Mouse (Mus musculus) gonadal fat pad, adult 2 months (tissue): Measurements from ENCODE around the gene Gpbar1. TPM values are rescaled to one million over a fixed set of nuclear protein-coding genes. Genes with fewer than 3 reads are reported as not detected.
A peak's percentile ranks its signal among the peaks of the same experiment; 100 is the strongest.

Experiments used
- DNase-seq: peaks from one replicate; pipeline ENCODE4 v3.0.0-alpha.2; 2012; ENCODE audit warnings: low read depth
- polyA plus RNA-seq: library from polyadenylated mRNA; depleted of rRNA; stranded (reverse); fragments of >200 nt; gene quantifications from 2 replicates; pipeline ENCODE4 v1.2.3, GENCODE M21; 2012

The Gpbar1 gene
- polyA plus RNA-seq, 1 experiment, result 1.7 TPM

DNA sequence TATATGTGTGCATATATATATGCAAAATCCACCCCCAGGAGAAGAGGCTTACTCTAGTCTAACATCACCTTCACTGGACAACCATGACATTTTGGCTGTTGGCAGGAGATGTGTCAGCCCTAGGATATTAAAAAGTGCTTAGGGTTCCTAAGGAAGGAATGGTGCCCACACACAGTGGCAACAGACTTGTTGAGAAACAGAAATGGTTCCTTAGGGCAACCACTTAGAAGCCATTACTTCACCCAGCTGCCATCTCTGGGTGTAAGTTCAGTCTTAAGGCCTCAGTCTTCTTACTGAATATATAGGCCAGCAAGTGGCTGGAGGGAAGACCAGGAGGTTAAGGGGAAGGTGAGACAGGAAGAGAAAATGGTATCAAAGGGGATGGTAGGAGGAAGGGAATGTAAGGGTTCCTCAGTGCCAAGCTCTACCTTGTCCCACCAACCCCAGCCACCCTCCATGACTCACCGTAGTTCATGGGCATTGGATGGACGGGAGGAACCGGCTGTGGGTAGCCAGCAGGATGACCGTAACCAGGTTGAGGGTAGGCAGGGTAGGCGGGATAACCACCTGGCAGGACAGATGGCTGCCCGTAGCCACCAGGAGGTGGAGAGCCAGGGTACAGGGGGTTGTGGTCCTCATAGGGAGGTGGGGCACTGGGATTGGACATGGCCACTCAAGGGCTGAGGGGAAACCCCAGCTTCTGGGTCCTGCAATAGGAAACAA is 16.5 kb downstream of the Gpbar1 start:
- DNase-seq, result peak; percentile 81

DNA sequence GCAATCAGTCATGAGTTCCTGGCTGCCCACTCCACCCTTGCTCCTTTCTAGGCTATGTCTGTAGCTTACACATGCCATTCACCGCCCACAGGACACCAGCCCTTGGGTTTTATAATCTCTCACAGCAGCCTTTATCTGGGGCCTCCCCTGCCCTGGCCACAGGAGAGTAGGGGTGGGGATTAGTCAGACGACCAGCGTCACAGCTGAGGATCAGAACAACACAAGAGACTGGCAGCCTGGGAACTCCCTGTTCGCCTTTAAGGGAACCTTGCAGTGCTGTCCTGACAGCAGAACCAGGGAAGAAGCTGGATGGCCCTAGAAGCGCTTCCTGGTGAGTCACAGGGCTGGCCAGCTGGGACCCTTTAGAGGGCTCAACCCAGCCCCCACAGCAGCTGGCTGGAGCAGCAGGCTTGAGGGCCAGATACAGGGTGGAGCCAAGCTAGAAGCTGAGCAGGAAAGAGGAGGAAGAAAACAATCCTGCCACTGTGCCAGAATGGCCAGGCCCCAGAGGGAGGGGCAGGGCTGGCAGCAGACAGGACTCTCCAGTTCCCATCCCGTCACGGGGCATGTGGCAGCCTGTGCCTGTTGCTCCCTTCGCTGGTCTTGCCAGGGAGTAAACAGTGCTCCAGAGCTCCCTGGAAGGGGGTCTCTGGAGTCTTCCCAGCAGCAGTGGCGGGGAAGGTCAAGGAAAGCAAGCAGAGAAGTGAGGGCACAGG is 17.3 kb downstream of the Gpbar1 start:
- DNase-seq, result peak; percentile 91

DNA sequence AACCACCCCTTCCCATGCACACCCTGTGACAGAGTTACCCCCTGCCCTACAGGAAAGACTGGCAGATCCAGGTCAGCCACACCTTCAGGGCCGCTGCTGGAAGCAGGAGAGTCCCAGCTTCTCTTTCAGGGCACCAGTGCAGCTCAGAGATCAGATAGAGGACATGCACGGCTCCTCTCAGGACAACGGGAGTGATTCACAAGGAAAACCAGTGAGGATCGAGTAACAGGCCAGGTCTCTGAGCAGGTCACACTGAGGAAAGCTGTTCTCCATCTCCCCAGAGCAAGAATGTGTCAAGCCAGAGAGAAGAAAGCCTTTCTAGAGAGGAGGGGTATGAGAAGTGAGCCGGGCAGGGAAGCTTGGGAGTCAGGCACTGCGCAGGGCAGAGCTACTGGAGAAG is 18.1 kb downstream of the Gpbar1 start:
- DNase-seq, result no peak

GRCm38 (mm10) chr1:74297269-74297668 is 18.9 kb downstream of the Gpbar1 start:
- DNase-seq, result no peak

DNA sequence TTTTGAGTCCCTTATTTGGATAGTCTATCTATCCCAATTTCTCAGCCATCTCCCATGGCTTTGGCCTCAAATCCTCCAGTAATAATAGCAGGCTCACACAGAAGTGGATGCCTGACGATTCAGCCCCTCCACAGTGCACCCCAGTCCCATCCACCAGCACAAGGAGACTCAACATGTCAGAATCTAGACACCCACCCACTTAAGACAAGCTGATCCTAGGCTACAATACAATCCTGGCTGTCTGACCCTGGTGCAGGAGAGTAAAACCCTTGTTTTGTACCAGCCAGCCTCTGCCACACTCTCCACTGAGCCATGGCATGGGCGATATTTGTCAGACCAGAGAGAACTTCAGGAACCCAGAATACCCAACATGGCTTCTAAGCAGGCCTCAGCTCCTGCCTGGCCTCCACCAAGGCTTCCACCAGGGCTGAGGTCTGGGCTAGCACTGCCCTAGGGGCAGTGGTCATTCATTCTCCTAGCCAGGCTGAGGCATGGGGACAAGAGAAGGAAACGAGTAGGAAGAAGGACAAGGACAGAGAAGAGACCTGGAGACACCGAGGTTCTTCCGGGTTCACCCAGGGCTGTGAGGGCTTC is 19.9 kb downstream of the Gpbar1 start:
- DNase-seq, result no peak

GRCm38 (mm10) chr1:74298996-74299395 is 20.6 kb downstream of the Gpbar1 start:
- DNase-seq, result no peak

DNA sequence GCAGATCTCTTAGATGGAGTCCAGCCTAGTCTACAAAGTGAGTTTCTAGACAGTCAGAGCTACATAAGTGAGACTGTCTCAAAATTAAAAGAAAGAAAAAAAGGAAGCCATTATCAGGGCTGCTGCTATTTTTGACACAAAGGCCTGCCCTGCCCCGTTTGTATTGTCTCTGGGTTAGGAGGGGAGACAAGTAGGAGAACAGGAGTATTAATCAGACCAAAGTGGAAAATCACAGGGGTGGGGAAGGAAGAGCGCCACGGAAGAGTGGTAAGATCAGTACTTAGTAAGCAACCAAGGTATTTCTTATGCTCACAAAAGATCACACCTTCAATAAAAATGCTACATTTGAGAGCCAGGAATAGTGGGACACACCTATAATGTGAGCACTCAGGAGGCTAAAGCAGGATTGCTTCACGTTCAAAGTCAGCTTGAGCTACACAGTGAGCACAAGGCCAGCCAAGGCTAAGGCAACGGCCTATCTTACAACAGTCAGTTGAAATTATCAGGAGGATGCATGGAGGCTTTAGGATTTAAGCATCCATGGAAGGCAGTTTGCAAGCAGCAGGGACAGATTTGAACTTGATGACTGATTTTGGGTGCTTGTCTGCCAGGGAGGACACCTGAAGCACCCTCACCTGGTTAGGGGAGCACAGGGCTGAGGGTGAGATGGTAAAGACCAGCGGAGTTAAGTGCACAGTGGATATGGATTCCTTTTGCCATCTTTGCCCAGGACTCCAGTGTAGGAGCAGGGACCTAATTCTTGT is 22.2 kb downstream of the Gpbar1 start:
- no peak for DNase-seq

- DNase-seq, result no peak
Observed at GRCm38 (mm10) chr1:74302229-74302628, 23.9 kb downstream of the Gpbar1 start.

DNA sequence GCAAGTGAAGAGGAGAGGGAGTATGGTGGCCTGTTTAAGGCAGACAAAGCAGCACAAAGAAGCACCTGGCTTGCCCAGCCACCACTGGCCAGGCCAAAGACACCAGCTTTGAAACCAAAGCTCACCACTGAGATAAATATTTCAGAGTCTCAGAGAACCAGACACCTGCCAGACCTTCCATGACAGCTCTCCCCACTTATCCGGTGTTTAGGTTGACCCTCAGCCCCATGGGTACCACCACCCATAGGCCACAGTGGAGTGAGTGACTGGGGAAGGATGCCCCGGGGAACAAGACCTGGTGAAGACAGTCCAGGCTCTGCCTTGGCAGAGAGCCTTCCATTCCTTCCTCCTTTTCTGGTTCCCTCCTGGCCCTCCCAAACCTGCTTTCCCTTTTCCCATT is 24.5 kb downstream of the Gpbar1 start:
- no peak for DNase-seq

DNA sequence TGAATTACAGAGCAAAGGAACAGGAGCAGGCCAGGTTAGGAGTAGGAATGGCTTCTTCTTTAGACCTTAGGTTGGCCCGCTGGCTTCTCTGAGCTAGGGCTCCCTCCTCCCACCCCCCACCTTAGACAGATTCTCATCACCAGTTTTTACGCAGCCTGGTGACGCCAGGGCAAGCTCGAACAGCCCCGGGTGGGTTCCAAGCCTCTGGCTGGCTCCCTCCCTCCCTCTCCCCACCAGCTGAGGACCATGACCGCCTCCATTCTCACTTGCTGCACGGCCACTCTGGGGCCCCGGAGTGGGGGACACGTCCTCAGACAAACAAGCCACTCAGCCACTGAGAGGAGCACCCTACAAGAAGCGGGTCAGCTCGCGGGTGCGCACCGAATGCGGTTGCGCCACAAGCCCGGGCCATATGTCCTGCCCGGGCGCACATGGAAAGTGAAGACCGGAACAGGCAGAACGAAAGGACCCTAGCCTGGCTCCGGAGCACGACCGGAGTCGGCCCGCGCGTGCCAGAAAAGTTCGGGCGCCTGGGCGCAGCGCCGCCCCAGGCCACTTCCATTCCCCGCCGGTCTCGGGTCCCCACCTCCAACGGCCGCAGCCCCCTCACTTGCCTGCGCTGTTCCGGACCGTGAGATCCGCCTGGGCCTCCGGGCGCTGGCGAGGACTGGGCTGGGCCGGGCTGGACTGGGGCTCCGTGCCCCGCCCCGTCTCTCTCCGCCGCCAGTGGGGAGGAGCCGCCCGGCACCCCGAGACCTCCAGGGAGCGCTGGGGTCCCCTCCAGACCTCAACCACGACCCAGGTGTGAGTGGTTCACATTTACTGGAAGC is 25.4 kb downstream of the Gpbar1 start:
- no peak for DNase-seq

- no peak for DNase-seq
Observed at GRCm38 (mm10) chr1:74304339-74304790, 26.0 kb downstream of the Gpbar1 start.

DNA sequence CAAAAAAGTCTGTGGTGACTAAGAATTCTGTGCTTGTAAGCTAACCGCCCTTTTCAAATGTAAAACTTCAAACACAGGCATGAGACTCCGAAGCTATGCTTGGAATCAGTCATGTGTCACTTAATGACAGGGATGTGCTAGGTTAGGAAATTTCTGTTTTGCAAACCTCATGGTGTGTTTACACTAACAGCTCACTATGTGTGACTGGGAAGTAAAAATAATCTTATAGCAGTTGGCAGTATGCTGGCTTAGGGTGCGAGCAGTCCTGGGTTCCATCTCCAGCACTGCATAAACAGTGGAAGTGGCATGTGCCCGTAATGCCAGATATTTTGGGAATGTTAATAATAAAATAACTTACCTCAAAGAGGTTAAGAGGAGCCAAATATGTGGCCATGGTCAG is 26.6 kb downstream of the Gpbar1 start:
- no peak for DNase-seq

GRCm38 (mm10) chr1:74305522-74305921 is 27.2 kb downstream of the Gpbar1 start, which contains the start of gene Tmbim1:
Gene Tmbim1, minus strand, starts transcription at chr1:74305622.
- no peak for DNase-seq

DNA sequence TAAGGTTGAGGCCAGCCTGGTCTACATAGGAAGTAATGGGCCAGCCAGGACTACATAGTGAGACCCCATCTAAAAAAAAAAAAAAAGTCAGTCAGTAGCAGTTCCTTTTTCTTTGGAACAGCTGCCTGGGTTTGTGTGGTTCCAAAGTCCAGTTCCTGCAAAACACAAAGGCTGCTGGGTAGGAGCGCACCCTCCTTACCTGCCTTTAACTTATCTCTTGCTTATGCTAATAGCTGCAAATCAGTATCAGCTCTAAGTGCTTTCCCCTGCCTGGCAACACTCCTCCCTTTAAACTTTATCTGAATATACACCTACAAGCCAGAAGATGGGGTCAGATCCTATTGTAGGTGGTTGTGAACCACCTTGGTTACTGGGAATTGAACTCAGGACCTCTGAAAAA is 28.8 kb downstream of the Gpbar1 start:
- DNase-seq, result no peak

DNA sequence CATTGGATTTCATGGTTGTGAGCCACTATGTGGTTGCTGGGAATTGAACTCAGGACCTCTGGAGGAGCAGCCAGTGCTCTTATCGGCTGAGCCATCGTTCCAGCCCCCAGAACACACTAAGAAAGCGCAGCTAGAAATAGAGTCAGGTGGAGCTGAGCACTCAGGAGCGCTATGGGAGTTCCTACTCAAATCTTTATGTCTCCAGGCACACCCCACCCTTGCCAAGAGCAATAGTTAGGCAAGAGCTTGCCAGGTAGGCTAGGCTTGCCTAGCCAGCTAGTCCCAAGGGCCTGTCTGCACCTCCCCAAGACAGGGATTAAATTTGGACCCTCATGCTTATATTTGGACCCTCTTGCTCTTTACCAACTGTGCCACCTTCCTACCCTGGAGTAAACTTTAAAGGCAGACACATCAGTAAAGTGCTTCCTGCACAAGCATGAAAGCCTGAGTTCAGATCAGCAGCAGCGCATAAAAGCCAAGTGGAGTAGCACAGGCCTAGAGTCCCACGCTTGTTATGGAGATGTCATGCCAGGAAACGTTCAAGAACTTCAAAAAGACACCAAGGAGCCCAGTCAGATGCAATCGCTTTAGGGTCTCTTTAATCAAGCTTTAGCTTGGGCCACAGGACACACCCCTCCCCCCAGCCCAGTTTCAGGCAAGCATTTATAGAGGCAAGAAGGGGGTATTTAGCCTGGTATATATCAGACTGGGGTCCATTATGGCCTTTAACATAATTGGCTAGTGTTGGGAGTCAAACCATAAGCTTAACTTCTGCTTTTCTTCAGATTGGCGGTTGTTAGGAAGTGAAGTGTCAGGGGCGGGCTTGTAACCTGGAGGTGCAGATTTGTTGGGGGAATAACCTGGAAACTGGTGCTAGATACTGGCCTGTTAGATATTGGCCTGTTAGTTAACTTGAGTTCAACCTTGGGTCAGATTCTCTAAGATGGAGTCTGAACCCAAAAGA is 29.9 kb downstream of the Gpbar1 start:
- no peak for DNase-seq

GRCm38 (mm10) chr1:74309767-74310166 is 31.4 kb downstream of the Gpbar1 start:
- DNase-seq, result no peak

GRCm38 (mm10) chr1:74313049-74313692 is 34.8 kb downstream of the Gpbar1 start:
- DNase-seq, result no peak

- no peak for DNase-seq
Observed at GRCm38 (mm10) chr1:74314796-74315195, 36.4 kb downstream of the Gpbar1 start.

GRCm38 (mm10) chr1:74316114-74316827 is 37.9 kb downstream of the Gpbar1 start:
- DNase-seq, result no peak
